Mouse (Mus musculus) forebrain, embryonic 12.5 days (tissue): ENCODE results near the gene Rab8a. TPM values are rescaled to one million over a fixed set of nuclear protein-coding genes. Genes with fewer than 3 reads are reported as not detected.
A peak's percentile ranks its signal among the peaks of the same experiment; 100 is the strongest.

Experiments used
- ATAC-seq: fragments of 200-750 bp; cut with Nextera tagmentation; 2 replicates; pipeline ENCODE4 v1.8.0; 2017; ENCODE audit warnings: moderate TSS enrichment; ENCODE audit not compliant: low FRiP score
- H3K27ac ChIP-seq: fragments of 300-500 bp; sonication (generic); 2 replicates; pipeline ENCODE4 v1.5.1; 2016; ENCODE audit warnings: mild to moderate bottlenecking
- H3K27me3 ChIP-seq: fragments of 300-500 bp; sonication (generic); 2 replicates; pipeline ENCODE4 v1.6.1; 2016; ENCODE audit warnings: mild to moderate bottlenecking
- H3K36me3 ChIP-seq: fragments of 300-500 bp; sonication (generic); replicated peaks from 2 replicates; pipeline ENCODE4 v1.6.1; 2016; ENCODE audit warnings: mild to moderate bottlenecking
- H3K4me1 ChIP-seq: fragments of 300-500 bp; sonication (generic); 2 replicates; pipeline ENCODE4 v1.6.1; 2016
- H3K4me2 ChIP-seq: fragments of 300-500 bp; sonication (generic); 2 replicates; pipeline ENCODE4 v1.6.1; 2016; ENCODE audit warnings: mild to moderate bottlenecking, moderate library complexity
- H3K4me3 ChIP-seq: fragments of 300-500 bp; sonication (generic); replicated peaks from 2 replicates; pipeline ENCODE4 v1.5.1; 2016; ENCODE audit warnings: mild to moderate bottlenecking
- H3K9ac ChIP-seq: fragments of 300-500 bp; sonication (generic); 2 replicates; pipeline ENCODE4 v1.6.1; 2016; ENCODE audit warnings: mild to moderate bottlenecking
- H3K9me3 ChIP-seq: fragments of 300-500 bp; sonication (generic); 2 replicates; pipeline ENCODE4 v1.6.1; 2016
- WGBS: fragments of 180-500 bp; shearing (Covaris S2); methylation state at CpG from one replicate; pipeline ENCODE4 v1.1.7; 2016; 5-methylcytosine and 5-hydroxymethylcytosine counted together
- polyA plus RNA-seq: library from polyadenylated mRNA; unstranded; fragments of >200 nt; fragmentation: Nextera tagmentation; extraction: Ambion mirVana; gene quantifications from 2 replicates; pipeline ENCODE4 v1.2.1, GENCODE M21; 2016

Rab8a gene
- polyA plus RNA-seq, 1 experiment from 2014 or later = 121 TPM

- H3K27ac ChIP-seq = peak within 1 kb of the TSS; percentile 96
- no peaks in the 10 kb centered on the region for H3K27me3 ChIP-seq
- H3K4me3 ChIP-seq = peak within 1 kb of the TSS; percentile 78
- H3K9ac ChIP-seq = peak within 1 kb of the TSS; percentile 92
- H3K4me1 ChIP-seq = peaks cover 21% of the 10 kb centered on the region
- peaks cover 19% of the 10 kb centered on the region for H3K36me3 ChIP-seq
- H3K9me3 ChIP-seq = no peaks in the 10 kb centered on the region
- under 1% methylated on average over 31 of the region's 49 CpGs for WGBS
- H3K4me2 ChIP-seq = peak within 1 kb of the TSS; percentile 81
- ATAC-seq = peak; percentile 86
These were observed 26.1 kb upstream of the Rab8a start, which contains the start of gene Tpm4 for GRCm38 (mm10) chr8:72134756-72135445. TSS of gene Tpm4 (plus strand) at chr8:72134975.

GRCm38 (mm10) chr8:72135446-72136301 lies 25.3 kb upstream of the Rab8a start:
- 0% methylated on average over 54 of the region's 62 CpGs for WGBS
- H3K4me1 ChIP-seq = peaks cover 21% of the 10 kb centered on the region
- peak overlapping the region; percentile 78 for H3K4me3 ChIP-seq
- no peaks in the 10 kb centered on the region for H3K9me3 ChIP-seq
- peaks cover 27% of the 10 kb centered on the region for H3K36me3 ChIP-seq
- peak overlapping the region; percentile 92 for H3K9ac ChIP-seq
- H3K27me3 ChIP-seq = no peaks in the 10 kb centered on the region
- peak overlapping the region; percentile 96 for H3K27ac ChIP-seq
- H3K4me2 ChIP-seq = peak overlapping the region; percentile 81
- ATAC-seq = peak; percentile 77

GRCm38 (mm10) chr8:72136302-72136978 lies 24.6 kb upstream of the Rab8a start:
- WGBS = 1% methylated on average over 18 of the region's 18 CpGs
- peak overlapping the region; percentile 81 for H3K4me2 ChIP-seq
- H3K9ac ChIP-seq = peak overlapping the region; percentile 92
- peak overlapping the region; percentile 96 for H3K27ac ChIP-seq
- peaks cover 21% of the 10 kb centered on the region for H3K4me1 ChIP-seq
- H3K36me3 ChIP-seq = peaks cover 35% of the 10 kb centered on the region
- peak overlapping the region; percentile 78 for H3K4me3 ChIP-seq
- no peaks in the 10 kb centered on the region for H3K27me3 ChIP-seq
- peak; percentile 30; the same call in 1 of the 2 replicates for ATAC-seq
- H3K9me3 ChIP-seq = no peaks in the 10 kb centered on the region

- 98% methylated on average over 2 of the region's 2 CpGs for WGBS
- no peaks in the 10 kb centered on the region for H3K27me3 ChIP-seq
- H3K27ac ChIP-seq = no peak overlapping the region
- H3K36me3 ChIP-seq = peaks cover 44% of the 10 kb centered on the region
- 0 out of 2 replicates have a peak overlapping the region, but pooled peaks have one; percentile 1 for H3K4me3 ChIP-seq
- H3K4me1 ChIP-seq = peaks cover 21% of the 10 kb centered on the region
- ATAC-seq = no peak
- no peak overlapping the region for H3K9ac ChIP-seq
- no peaks in the 10 kb centered on the region for H3K9me3 ChIP-seq
- peak overlapping the region; percentile 21; the same call in 1 of the 2 replicates for H3K4me2 ChIP-seq
These were observed 23.6 kb upstream of the Rab8a start for GRCm38 (mm10) chr8:72137431-72137830.

- no peak for ATAC-seq
- Histone ChIP-seq H3K4me3 (no peak overlapping the region), H3K36me3 (peaks cover 55% of the 10 kb centered on the region), H3K4me2 (no peak overlapping the region), H3K4me1 (peaks cover 21% of the 10 kb centered on the region), H3K27me3 (no peaks in the 10 kb centered on the region), H3K9me3 (no peaks in the 10 kb centered on the region), H3K27ac (no peak overlapping the region), H3K9ac (no peak overlapping the region)
- 95% methylated on average over 5 of the region's 5 CpGs for WGBS
These were observed 22.5 kb upstream of the Rab8a start for GRCm38 (mm10) chr8:72138456-72138855.

- WGBS = 95% methylated on average over 13 of the region's 13 CpGs
- Histone ChIP-seq H3K4me3 (no peak overlapping the region), H3K36me3 (peaks cover 94% of the 10 kb centered on the region), H3K27me3 (no peaks in the 10 kb centered on the region), H3K4me2 (no peak overlapping the region), H3K9ac (no peak overlapping the region), H3K4me1 (no peaks in the 10 kb centered on the region), H3K9me3 (no peaks in the 10 kb centered on the region), H3K27ac (no peak overlapping the region)
- ATAC-seq = no peak
These were observed 17.7 kb upstream of the Rab8a start for GRCm38 (mm10) chr8:72143256-72143824.

- 89% methylated on average over 5 of the region's 5 CpGs for WGBS
- H3K4me3 ChIP-seq = no peak overlapping the region
- no peak overlapping the region for H3K4me2 ChIP-seq
- no peak overlapping the region for H3K9ac ChIP-seq
- H3K4me1 ChIP-seq = no peaks in the 10 kb centered on the region
- H3K27me3 ChIP-seq = no peaks in the 10 kb centered on the region
- no peak overlapping the region for H3K27ac ChIP-seq
- no peak for ATAC-seq
- H3K36me3 ChIP-seq = peaks cover 91% of the 10 kb centered on the region
- H3K9me3 ChIP-seq = no peaks in the 10 kb centered on the region
These were observed 16.5 kb upstream of the Rab8a start for GRCm38 (mm10) chr8:72144345-72144975.

- ATAC-seq = no peak
- Histone ChIP-seq H3K9ac (no peak overlapping the region), H3K9me3 (no peaks in the 10 kb centered on the region), H3K4me2 (no peak overlapping the region), H3K27me3 (no peaks in the 10 kb centered on the region), H3K4me1 (no peaks in the 10 kb centered on the region), H3K27ac (no peak overlapping the region), H3K36me3 (peaks cover 90% of the 10 kb centered on the region), H3K4me3 (no peak overlapping the region)
- WGBS = 92% methylated on average over 3 of the region's 3 CpGs
These were observed 15.5 kb upstream of the Rab8a start for GRCm38 (mm10) chr8:72145511-72145910.

GRCm38 (mm10) chr8:72146056-72146455 lies 14.9 kb upstream of the Rab8a start:
- Histone ChIP-seq H3K36me3 (peaks cover 89% of the 10 kb centered on the region), H3K4me3 (no peak overlapping the region)
- 86% methylated on average over 1 of the region's 1 CpGs for WGBS

GRCm38 (mm10) chr8:72146556-72146955 lies 14.4 kb upstream of the Rab8a start:
- no peaks in the 10 kb centered on the region for H3K4me1 ChIP-seq
- H3K4me3 ChIP-seq = no peak overlapping the region
- no peak overlapping the region for H3K4me2 ChIP-seq
- H3K9ac ChIP-seq = no peak overlapping the region
- H3K36me3 ChIP-seq = peaks cover 89% of the 10 kb centered on the region
- H3K9me3 ChIP-seq = no peaks in the 10 kb centered on the region
- no peaks in the 10 kb centered on the region for H3K27me3 ChIP-seq
- H3K27ac ChIP-seq = no peak overlapping the region
- 92% methylated on average over 3 of the region's 3 CpGs for WGBS
- no peak for ATAC-seq

More at GRCm38 (mm10) chr8:72146056-72146455, 14.9 kb upstream of the Rab8a start:
- no peaks in the 10 kb centered on the region for H3K27me3 ChIP-seq
- H3K4me2 ChIP-seq = no peak overlapping the region
- ATAC-seq = no peak
- H3K9me3 ChIP-seq = no peaks in the 10 kb centered on the region
- H3K9ac ChIP-seq = no peak overlapping the region
- H3K4me1 ChIP-seq = no peaks in the 10 kb centered on the region
- H3K27ac ChIP-seq = no peak overlapping the region

GRCm38 (mm10) chr8:72147266-72147665 lies 13.7 kb upstream of the Rab8a start:
- Histone ChIP-seq H3K9ac (no peak overlapping the region), H3K36me3 (peaks cover 89% of the 10 kb centered on the region), H3K27ac (no peak overlapping the region), H3K4me3 (no peak overlapping the region), H3K4me1 (no peaks in the 10 kb centered on the region), H3K27me3 (no peaks in the 10 kb centered on the region), H3K9me3 (no peaks in the 10 kb centered on the region), H3K4me2 (no peak overlapping the region)
- WGBS = 83% methylated on average over 2 of the region's 2 CpGs
- ATAC-seq = no peak
